Mouse (Mus musculus): ENCODE measurements at regions not wholly inside any gene's neighbourhood (a gene's known extent, or its start where the extent isn't known, plus 50 kb on each side); places are given as distances from the start of the nearest gene placed in this dataset.
"Not testable (repeated sequence)": the region's sequence is repeated elsewhere in the genome, so short reads cannot be mapped to it uniquely, and the experiment has no call there.

DNA sequence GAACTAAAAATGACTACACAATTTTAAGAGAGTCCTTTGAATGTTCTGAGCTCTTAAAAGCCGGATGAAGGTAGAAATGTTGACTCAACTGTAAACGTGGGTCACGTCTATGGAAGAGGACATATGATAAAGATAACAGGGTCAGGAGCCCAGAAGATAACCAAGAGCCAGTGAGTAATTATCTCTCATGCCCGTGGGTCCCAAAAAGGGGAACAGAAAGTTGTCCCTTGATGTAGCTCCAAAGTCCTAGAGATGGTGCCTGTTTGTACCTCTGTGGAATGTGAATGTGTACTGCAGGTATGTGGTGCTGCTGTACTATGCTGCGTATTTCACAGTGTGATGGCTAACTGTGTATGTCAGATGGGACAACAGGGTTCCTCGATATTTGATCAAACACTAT is 479.1 kb downstream of the Gja1 start:
- Histone ChIP-seq H3K9me3 (no peaks in the 10 kb centered on the region), H3K4me2 (no peak overlapping the region), H3K4me1 (replicated peaks) (no peaks in the 10 kb centered on the region), H3K9ac (no peak overlapping the region), H3K36me3 (no peaks in the 10 kb centered on the region), H3K27me3 (no peaks in the 10 kb centered on the region), H3K27ac (replicated peaks) (no peak overlapping the region), H3K4me3 (no peak overlapping the region)
- no peak for ATAC-seq (ENCODE audit: low read depth)
- 93% methylated on average over 6 of the region's 6 CpGs for WGBS

DNA sequence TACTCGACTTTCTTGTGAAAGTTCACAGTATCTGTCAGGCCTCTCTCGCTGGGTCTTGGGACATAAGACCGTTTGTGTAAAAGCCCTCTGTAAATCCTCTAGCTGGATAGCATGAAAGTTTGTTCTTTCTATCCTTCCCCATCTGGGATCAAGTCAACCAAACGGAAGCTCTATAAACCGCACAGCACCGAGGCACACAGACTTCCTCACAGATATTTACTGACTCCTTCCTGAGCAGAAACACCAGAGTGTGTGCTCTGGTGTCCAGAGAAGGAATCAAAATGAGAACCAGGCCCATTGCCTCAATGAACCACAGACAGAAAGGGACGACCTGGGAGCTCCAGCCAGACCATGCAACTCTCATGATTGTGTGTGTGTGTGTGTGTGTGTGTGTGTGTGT is 502.6 kb downstream of the Gja1 start:
- ATAC-seq (ENCODE audit: low read depth), result no peak
- Histone ChIP-seq H3K4me3 (no peak overlapping the region), H3K9ac (no peak overlapping the region), H3K27ac (replicated peaks) (no peak overlapping the region), H3K36me3 (no peaks in the 10 kb centered on the region), H3K4me2 (no peak overlapping the region), H3K27me3 (no peaks in the 10 kb centered on the region), H3K9me3 (no peaks in the 10 kb centered on the region), H3K4me1 (replicated peaks) (no peaks in the 10 kb centered on the region)
- WGBS, result 83% methylated on average over 7 of the region's 7 CpGs

DNA sequence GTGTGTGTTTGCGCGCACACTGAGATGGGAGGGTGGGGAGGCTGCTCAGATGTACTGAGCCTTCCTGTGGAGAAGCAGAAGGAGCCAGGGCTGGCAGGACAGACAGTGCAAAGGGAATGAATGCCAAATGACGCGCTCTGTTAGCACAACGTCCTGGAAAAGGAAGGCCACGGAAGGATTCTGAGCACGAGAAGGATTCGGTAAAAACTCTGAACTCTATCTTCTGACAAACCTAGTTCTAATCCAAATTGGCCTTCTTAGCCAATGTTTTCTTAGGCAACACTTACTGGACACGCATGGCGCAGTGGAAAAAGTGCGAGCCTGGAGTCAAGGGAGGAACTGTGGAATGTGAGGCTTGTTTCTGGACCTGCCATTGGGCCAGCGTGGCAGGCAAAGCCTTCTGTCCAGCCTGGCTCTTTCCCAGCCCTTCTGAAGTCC is 503.0 kb downstream of the Gja1 start:
- H3K4me2 ChIP-seq, result no peak overlapping the region
- H3K9me3 ChIP-seq, result no peaks in the 10 kb centered on the region
- no peaks in the 10 kb centered on the region for H3K36me3 ChIP-seq
- 74% methylated on average over 12 of the region's 12 CpGs for WGBS
- no peak for ATAC-seq (ENCODE audit: low read depth)
- no peaks in the 10 kb centered on the region for H3K4me1 ChIP-seq (replicated peaks)
- no peak overlapping the region for H3K27ac ChIP-seq (replicated peaks)
- no peaks in the 10 kb centered on the region for H3K27me3 ChIP-seq
- no peak overlapping the region for H3K9ac ChIP-seq
- no peak overlapping the region for H3K4me3 ChIP-seq

DNA sequence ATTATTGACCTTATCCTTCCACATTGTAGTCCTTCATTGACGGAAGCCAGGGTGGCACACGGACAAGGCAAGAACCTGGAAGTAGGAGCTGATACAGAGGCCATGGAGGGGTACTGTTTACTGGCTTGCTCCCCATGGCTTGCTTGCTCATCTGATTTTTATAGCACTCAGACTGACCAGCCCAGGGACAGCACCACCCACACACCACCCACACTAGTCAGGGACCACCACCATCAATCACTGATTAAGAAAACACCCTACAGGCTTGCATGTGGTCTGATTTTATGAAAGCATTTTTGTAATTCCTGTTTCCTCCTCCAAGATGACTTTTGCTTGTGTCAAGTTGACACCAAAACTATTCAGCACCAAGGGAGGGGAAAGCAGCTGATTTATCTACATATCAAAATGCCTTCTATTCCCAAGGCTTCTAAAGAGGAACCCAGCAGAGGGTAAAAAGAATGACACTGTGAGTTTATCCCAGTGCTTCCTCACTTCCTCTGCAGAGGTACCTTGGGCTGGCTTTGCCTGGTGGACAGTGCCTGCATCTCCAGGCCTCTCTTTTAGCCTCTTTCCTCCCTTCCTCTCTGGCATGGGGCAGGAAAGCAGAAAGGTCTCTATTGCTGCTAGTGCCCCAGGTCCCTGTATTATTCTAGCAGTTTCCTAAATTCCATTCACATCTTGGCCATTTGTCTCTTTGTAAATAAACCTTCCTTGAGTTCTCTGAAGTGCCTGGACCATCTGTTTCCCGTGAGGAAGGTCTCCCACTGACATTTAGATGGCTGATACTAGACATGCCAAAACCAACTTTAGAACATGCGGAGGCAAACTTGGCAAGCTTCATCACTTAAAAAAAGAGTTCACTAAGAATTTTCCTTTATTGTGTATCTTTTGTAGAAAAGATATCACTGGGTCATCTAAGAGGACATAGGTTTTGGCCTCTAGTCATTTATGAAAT is 507.6 kb downstream of the Gja1 start:
- Histone ChIP-seq H3K9ac (no peak overlapping the region), H3K9me3 (no peaks in the 10 kb centered on the region), H3K4me1 (replicated peaks) (no peaks in the 10 kb centered on the region), H3K27me3 (no peaks in the 10 kb centered on the region), H3K36me3 (no peaks in the 10 kb centered on the region), H3K4me2 (no peak overlapping the region), H3K4me3 (no peak overlapping the region), H3K27ac (replicated peaks) (no peak overlapping the region)
- 75% methylated on average over 4 of the region's 4 CpGs for WGBS
- ATAC-seq (ENCODE audit: low read depth), result no peak

DNA sequence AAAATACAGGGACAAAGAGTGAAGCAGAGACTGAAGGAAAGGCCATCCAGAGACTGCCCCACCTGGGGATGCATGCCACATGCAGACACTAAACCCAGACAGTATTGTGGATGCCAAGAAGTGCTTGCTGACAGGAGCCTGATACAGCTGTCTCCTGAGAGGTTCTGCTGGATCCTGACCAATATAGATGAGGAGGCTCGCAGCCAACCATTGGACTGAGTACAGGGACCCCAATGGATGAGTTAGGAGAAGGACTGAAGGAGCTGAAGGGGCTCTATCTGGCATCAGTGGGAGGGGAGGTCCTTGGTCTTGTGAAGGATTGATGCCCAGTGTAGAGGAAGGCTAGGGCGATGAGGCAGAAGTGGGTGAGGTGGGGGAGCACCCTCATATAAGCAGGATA is 514.4 kb downstream of the Gja1 start:
- not testable (repeated sequence) for ATAC-seq (ENCODE audit: low read depth); H3K36me3 ChIP-seq
- WGBS, result 79% methylated on average over 2 of the region's 2 CpGs

DNA sequence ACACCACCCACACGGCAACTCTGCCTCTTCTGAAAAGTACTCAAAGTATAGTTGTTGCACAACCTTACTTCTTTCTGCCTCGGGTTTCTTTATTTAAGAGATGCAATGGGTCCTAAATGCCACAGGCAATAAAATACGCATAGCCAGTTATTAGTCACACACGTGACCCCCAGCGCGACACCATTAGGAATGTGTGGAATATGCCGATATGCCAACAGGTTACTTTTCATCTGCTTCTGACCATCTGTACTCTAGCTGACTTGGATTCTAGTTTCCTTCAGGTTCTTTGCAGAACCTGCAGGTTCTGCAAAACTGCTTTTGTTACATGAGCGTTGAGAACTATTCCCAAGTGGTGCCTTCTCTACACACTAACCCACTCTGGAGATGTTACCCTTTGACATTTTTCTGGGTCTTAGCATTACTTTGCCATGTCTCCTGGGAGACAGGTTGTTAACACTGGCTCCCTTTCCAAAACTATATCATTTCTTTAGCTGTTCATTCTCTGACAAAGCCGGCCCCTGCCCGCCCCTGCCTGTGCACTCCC is 515.6 kb downstream of the Gja1 start:
- Histone ChIP-seq H3K4me1 (replicated peaks) (peaks cover 14% of the 10 kb centered on the region), H3K4me3 (no peak overlapping the region), H3K4me2 (peak overlapping the region; percentile 9; the same call in 1 of the 2 replicates), H3K9ac (no peak overlapping the region), H3K9me3 (no peaks in the 10 kb centered on the region), H3K36me3 (no peaks in the 10 kb centered on the region), H3K27me3 (no peaks in the 10 kb centered on the region), H3K27ac (replicated peaks) (peak overlapping the region; percentile 64)
- ATAC-seq (ENCODE audit: low read depth), result peak; percentile 15; the same call in 1 of the 2 replicates
- 43% methylated on average over 10 of the region's 10 CpGs for WGBS

More for the DNA sequence above, 514.4 kb downstream of the Gja1 start:
- H3K9ac ChIP-seq; H3K9me3 ChIP-seq; H3K27me3 ChIP-seq; H3K4me2 ChIP-seq; H3K27ac ChIP-seq (replicated peaks); H3K4me3 ChIP-seq: not testable (repeated sequence)
- peaks cover 14% of the 10 kb centered on the region for H3K4me1 ChIP-seq (replicated peaks)

DNA sequence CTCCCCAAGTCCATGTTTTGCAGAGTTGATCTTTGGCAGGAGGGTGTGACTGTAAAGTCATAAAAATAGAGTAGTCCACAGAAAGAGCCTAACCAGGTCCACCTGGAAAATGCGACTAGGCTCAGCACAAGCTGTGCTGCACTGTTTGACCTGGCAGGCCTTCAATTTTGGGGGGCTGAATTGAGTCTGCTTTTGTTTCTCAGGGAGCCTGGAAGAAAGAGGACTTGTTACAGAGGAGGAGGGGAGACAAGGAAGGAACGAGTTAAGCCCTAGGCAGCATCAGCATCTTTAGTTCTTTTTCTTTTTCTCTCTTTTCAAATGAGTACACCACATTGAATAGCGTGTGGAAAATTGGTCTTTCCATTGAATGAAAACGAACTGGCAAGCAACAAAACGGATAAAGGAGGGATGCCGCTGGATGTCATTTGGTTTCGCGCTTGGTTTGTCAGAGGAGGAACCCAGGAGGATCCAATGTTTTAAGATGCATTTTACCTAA is 516.1 kb downstream of the Gja1 start:
- Histone ChIP-seq H3K36me3 (no peaks in the 10 kb centered on the region), H3K4me1 (replicated peaks) (peaks cover 14% of the 10 kb centered on the region), H3K27me3 (no peaks in the 10 kb centered on the region), H3K9ac (no peak overlapping the region), H3K27ac (replicated peaks) (peak overlapping the region; percentile 64), H3K4me2 (peak overlapping the region; percentile 9; the same call in 1 of the 2 replicates), H3K9me3 (no peaks in the 10 kb centered on the region), H3K4me3 (no peak overlapping the region)
- ATAC-seq (ENCODE audit: low read depth), result peak; percentile 88
- WGBS, result 12% methylated on average over 8 of the region's 8 CpGs

DNA sequence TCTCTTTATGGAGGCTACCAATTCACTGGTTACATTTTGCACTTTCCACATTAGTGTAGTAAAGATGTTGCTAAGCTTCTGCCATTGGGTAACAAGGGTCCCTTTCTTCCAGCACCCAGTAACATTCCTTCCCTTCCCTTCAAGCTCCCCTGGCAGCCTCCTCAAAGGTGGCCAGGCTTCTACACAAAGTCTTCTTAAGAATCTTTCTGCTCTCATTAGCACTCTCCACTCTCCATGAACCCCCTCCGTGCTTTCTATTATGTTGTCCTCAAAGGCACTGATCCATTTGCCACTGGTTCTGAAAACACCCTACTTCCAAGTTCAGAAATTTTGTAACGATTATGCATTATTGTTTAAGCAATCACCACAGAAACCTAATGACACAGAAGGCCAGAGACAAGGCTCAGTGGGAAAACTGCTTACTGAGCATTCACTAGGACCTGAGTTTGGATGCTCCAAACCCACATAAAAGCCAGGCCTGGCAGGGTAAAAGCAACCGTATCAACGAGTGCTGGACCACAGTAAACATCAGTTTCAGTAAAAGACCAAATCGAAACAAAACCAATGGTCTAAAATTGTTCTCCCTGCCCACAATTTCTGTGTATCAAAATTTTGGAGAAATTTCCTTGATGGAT is 522.6 kb downstream of the Gja1 start:
- Histone ChIP-seq H3K9ac (no peak overlapping the region), H3K27ac (replicated peaks) (no peak overlapping the region), H3K36me3 (no peaks in the 10 kb centered on the region), H3K9me3 (no peaks in the 10 kb centered on the region), H3K4me1 (replicated peaks) (0 out of 2 replicates have a peak, but pooled peaks cover 8% of the 10 kb centered on the region), H3K4me3 (no peak overlapping the region), H3K27me3 (no peaks in the 10 kb centered on the region), H3K4me2 (no peak overlapping the region)
- 56% methylated on average over 5 of the region's 5 CpGs for WGBS
- ATAC-seq (ENCODE audit: low read depth), result peak; percentile 53; the same call in 1 of the 2 replicates

DNA sequence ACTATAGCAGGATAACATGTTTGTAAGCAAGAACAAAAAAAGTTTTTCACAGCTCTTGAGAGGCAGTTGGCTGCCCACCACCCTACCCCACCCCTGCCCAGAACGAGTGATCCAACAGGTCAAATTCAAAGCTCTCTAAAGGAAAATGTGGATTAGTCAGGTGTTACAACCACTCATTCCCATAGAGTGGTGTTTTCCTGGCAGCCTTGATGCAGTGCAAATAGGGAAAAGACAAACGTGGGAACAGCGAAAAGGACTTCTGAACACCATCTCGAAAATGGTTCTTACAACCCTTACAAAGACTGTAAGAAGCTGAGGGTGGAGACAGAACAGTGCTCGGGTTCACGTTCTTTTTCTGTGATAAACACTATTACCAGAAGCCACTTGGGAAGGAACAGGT is 523.8 kb downstream of the Gja1 start:
- no peaks in the 10 kb centered on the region for H3K9me3 ChIP-seq
- ATAC-seq (ENCODE audit: low read depth), result no peak
- no peaks in the 10 kb centered on the region for H3K36me3 ChIP-seq
- no peak overlapping the region for H3K27ac ChIP-seq (replicated peaks)
- H3K27me3 ChIP-seq, result no peaks in the 10 kb centered on the region
- 0 out of 2 replicates have a peak, but pooled peaks cover 8% of the 10 kb centered on the region for H3K4me1 ChIP-seq (replicated peaks)
- H3K9ac ChIP-seq, result no peak overlapping the region
- H3K4me2 ChIP-seq, result no peak overlapping the region
- H3K4me3 ChIP-seq, result no peak overlapping the region
- WGBS, result 90% methylated on average over 6 of the region's 6 CpGs

DNA sequence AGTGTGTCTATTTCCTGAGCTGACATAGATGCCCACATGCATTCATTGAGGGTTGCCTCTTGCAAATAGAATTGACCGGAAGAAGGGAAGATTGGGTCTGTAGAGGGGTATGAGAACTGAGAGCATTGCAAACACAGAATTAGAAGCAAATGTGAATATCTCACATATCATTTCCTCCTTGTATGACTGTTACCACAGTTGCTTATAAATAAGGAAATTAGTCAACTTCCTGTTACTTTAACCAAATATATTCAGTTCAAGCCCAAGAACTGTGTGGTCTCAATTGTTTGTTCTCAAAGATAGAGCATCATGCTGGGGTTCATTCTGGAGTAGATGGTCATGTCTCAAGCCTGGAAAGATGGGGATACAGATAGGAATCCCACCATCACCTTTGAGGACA is 535.6 kb downstream of the Gja1 start:
- H3K27me3 ChIP-seq, result no peaks in the 10 kb centered on the region
- no peak for ATAC-seq (ENCODE audit: low read depth)
- H3K4me3 ChIP-seq, result no peak overlapping the region
- H3K27ac ChIP-seq (replicated peaks), result no peak overlapping the region
- no peaks in the 10 kb centered on the region for H3K4me1 ChIP-seq (replicated peaks)
- H3K4me2 ChIP-seq, result no peak overlapping the region
- H3K36me3 ChIP-seq, result no peaks in the 10 kb centered on the region
- H3K9ac ChIP-seq, result no peak overlapping the region
- WGBS, result 93% methylated on average over 1 of the region's 1 CpGs
- H3K9me3 ChIP-seq, result no peaks in the 10 kb centered on the region

DNA sequence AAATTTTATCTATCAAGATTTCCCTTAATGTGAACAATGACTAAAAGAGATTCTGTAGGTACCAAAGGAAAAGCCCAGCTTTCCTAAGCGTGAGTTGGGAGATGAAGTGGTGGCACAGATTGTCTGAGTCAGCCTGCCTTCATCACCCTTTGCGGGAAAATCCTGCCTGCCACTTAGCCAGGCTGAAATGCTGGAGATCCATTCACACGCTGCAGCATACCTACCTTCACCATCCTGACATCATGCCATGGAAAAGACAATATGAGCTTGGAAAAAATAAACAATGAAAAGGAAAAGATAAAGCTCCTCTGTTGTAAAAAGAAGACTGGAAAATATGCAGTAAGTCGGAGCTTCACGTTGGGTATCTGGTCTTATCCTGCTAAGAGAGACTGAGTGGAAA is 537.0 kb downstream of the Gja1 start:
- WGBS, result 81% methylated on average over 5 of the region's 5 CpGs

DNA sequence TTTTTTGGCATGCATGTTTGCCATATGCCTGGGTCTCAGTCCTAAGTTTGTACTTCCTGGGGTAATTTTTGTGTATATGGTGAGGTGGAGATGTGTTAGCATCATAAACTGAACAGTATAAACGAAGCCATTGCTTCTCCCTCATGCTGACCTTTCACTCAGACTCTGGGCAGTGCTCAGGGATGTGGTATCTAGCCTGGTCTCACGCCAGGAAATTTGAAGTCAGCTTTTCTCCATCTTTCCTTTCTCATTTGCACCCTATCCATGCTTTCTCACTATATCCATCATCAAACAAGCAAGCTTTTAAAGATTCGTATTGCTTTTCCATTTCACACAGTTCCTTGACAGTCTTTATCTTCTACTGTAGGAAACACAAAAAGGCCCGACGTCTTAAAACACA is 541.3 kb downstream of the Gja1 start:
- Histone ChIP-seq H3K4me3 (no peak overlapping the region), H3K4me1 (replicated peaks) (peaks cover 4% of the 10 kb centered on the region; the same call in 1 of the 2 replicates), H3K9ac (no peak overlapping the region), H3K27me3 (no peaks in the 10 kb centered on the region), H3K36me3 (no peaks in the 10 kb centered on the region), H3K27ac (replicated peaks) (no peak overlapping the region), H3K4me2 (no peak overlapping the region), H3K9me3 (no peaks in the 10 kb centered on the region)
- ATAC-seq (ENCODE audit: low read depth), result no peak
- WGBS, result 78% methylated on average over 5 of the region's 5 CpGs

More for the DNA sequence above, 537.0 kb downstream of the Gja1 start:
- Histone ChIP-seq H3K4me3 (no peak overlapping the region), H3K27ac (replicated peaks) (no peak overlapping the region), H3K9ac (no peak overlapping the region), H3K4me1 (replicated peaks) (no peaks in the 10 kb centered on the region), H3K4me2 (no peak overlapping the region), H3K9me3 (no peaks in the 10 kb centered on the region), H3K36me3 (no peaks in the 10 kb centered on the region), H3K27me3 (no peaks in the 10 kb centered on the region)
- ATAC-seq (ENCODE audit: low read depth), result no peak

All from neural tube, embryonic 13.5 days (tissue).